Mouse (Mus musculus): ENCODE measurements around the gene Tomt. TPM values are rescaled to one million over a fixed set of nuclear protein-coding genes. Genes with fewer than 3 reads are reported as not detected.

Gene Tomt
- total and polyA plus RNA-seq, 3 experiments: 0.07 to 1.3 (median 1.1) TPM

DNA sequence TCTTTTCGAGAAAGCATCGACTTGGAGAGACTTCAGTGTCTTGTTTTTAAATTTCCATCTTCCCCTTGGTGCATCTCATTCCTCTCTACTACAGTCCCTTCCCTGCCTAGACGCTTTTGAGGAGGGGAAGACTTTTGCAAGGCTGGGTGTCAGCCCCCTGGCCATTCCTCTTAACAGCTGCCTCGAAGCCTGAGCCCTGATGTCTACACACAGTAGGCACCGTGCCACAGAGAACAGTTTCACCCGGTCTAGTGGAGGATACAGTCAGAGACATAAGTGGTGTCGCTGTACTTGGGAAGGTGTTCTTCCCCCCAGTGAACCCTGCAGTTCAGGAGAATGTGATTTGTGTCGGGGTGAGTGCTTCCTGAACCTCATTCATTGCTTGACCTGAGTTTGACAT lies 537 bp upstream of the Tomt start:
- Histone ChIP-seq H3K4me1 (ENCODE audit: control insufficient read depth in 1 of 2, insufficient read depth in 2 of 2) (peaks cover 7 to 35% of the 10 kb centered on the region in 2 experiments; a peak in 3 of 4 replicates), H3K27ac (ENCODE audit: insufficient read depth, low read depth) (no peak overlapping the region), H3K36me3 (replicated peaks in 1 of 2; ENCODE audit: control insufficient read depth in 1 of 2, insufficient read depth in 1 of 2, low read length in 1 of 2) (peaks cover 22 to 45% of the 10 kb centered on the region in 2 experiments), H3K79me2 (replicated peaks; ENCODE audit: control insufficient read depth, extremely low read depth, insufficient read depth, poor library complexity, severe bottlenecking) (peaks cover 22% of the 10 kb centered on the region), H3K27me3 (replicated peaks) (no peaks in the 10 kb centered on the region), H3K4me3 (replicated peaks in 1 of 3; ENCODE audit: low read depth in 2 of 3, low read length in 2 of 3, poor library complexity in 1 of 3) (peak overlapping the region; percentile 52 to 76 (median 75)), H3K9me3 (replicated peaks; ENCODE audit: low read length) (peaks cover 6% of the 10 kb centered on the region), H3K4me2 (ENCODE audit: insufficient read depth, low read depth, poor library complexity, severe bottlenecking) (peak overlapping the region; percentile 71), H3K9ac (ENCODE audit: insufficient read depth, low read depth) (peak overlapping the region; percentile 85)
- in situ Hi-C loops (cut with MboI; ENCODE audit: low pct_ligation_motif_present, low pct_unique_long_range_greater_than_20kb, low sequenced_read_pairs): no loop called here
- no peak for DNase-seq (ENCODE audit: extremely low read depth)
- TF ChIP-seq USF1 (IDR thresholded peaks at IDR 0.05; ENCODE audit: low read depth, low read length) (no peak), ETS1 (conservative IDR thresholded peaks at IDR 0.05; ENCODE audit: low read depth, low read length) (no peak), CHD1 (IDR thresholded peaks at IDR 0.05; ENCODE audit: low read depth, low read length) (0 out of 2 replicates have a peak, but pooled peaks have one; percentile 17), CHD2 (IDR thresholded peaks at IDR 0.05; ENCODE audit: low read length) (no peak), HCFC1 (IDR thresholded peaks at IDR 0.05; ENCODE audit: low read depth, low read length) (no peak)
- dilution Hi-C loops (cut with MboI; ENCODE audit: extremely low pct_ligation_motif_present, extremely low pct_unique_long_range_greater_than_20kb, low sequenced_read_pairs): no loop called here

DNA sequence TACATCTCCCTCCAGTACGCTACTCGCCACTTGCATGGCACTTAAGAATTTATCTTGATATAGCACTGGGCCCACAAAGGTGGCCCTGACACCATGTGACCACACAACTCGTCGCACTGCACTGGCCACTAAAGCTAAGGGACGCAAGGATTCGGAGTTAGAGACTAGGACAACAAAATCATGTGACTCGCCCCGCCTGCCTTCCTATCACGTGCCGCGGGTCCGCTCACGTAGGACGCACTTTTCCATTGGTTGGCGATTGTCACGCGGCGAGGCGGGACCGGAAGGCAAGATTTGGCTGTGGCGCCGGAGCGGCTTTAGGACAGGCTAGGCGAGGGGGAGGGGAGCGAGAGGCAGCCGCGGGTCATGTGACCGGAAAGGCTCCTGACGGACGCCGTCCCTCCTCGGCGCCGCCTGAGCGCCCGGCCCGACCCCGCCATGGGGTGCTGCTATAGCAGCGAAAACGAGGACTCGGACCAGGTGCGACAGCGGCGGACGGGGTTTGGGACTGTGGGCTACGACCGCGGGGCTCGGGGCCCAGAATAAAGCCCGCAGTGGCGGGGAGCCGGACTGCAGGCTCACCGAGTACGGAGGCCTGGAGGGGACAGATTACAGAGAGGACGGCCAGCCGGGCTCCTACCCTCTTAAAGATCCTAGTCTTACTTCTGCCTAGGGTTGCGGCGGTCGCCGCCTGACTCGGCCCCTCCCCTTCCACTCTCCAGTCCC lies 435 bp downstream of the Tomt start, which contains the start of gene Lamtor1:
Gene Lamtor1, plus strand, starts transcription at position 344 of the 726 bp plus-strand sequence.
- H3K4me3 ChIP-seq (replicated peaks in 1 of 3; ENCODE audit: low read depth in 2 of 3, low read length in 2 of 3, poor library complexity in 1 of 3): peak within 1 kb of the TSS; percentile 52 to 76 (median 75)
- peak; percentile 99 for DNase-seq (ENCODE audit: extremely low read depth)
- peak within 1 kb of the TSS; percentile 72 for H3K27ac ChIP-seq (ENCODE audit: insufficient read depth, low read depth)
- peaks cover 6% of the 10 kb centered on the region for H3K9me3 ChIP-seq (replicated peaks; ENCODE audit: low read length)
- H3K79me2 ChIP-seq (replicated peaks; ENCODE audit: control insufficient read depth, extremely low read depth, insufficient read depth, poor library complexity, severe bottlenecking): peaks cover 22% of the 10 kb centered on the region
- dilution Hi-C loops (cut with MboI; ENCODE audit: extremely low pct_ligation_motif_present, extremely low pct_unique_long_range_greater_than_20kb, low sequenced_read_pairs): no loop called here
- H3K4me1 ChIP-seq (ENCODE audit: control insufficient read depth in 1 of 2, insufficient read depth in 2 of 2): peaks cover 7 to 39% of the 10 kb centered on the region in 2 experiments; a peak in 3 of 4 replicates
- H3K4me2 ChIP-seq (ENCODE audit: insufficient read depth, low read depth, poor library complexity, severe bottlenecking): peak within 1 kb of the TSS; percentile 87
- in situ Hi-C loops (cut with MboI; ENCODE audit: low pct_ligation_motif_present, low pct_unique_long_range_greater_than_20kb, low sequenced_read_pairs): no loop called here
- peak within 1 kb of the TSS; percentile 85 for H3K9ac ChIP-seq (ENCODE audit: insufficient read depth, low read depth)
- H3K36me3 ChIP-seq (replicated peaks in 1 of 2; ENCODE audit: control insufficient read depth in 1 of 2, insufficient read depth in 1 of 2, low read length in 1 of 2): peaks cover 13 to 44% of the 10 kb centered on the region in 2 experiments
- no peaks in the 10 kb centered on the region for H3K27me3 ChIP-seq (replicated peaks)
- TF ChIP-seq E2F4 (IDR thresholded peaks at IDR 0.05; ENCODE audit: insufficient replicate concordance, low read depth, low read length) (0 out of 2 replicates have a peak, but pooled peaks have one; percentile 43), POLR2AphosphoS2 (IDR thresholded peaks at IDR 0.05; ENCODE audit: low read depth, low read length) (no peak), NELFE (IDR thresholded peaks at IDR 0.05; ENCODE audit: low read depth, low read length) (peak; percentile 82), TCF12 (IDR thresholded peaks at IDR 0.05; ENCODE audit: low read depth, low read length) (peak; percentile 86), ELF1 (IDR thresholded peaks at IDR 0.05; ENCODE audit: low read depth, low read length) (peak; percentile 93), SIN3A (IDR thresholded peaks at IDR 0.05; ENCODE audit: low read length) (peak; percentile 61), RCOR1 (conservative IDR thresholded peaks at IDR 0.05; ENCODE audit: low read depth, low read length) (0 out of 2 replicates have a peak, but pooled peaks have one; percentile 38), NRF1 (IDR thresholded peaks at IDR 0.05; ENCODE audit: low read depth, low read length) (peak; percentile 58), IRF4 (IDR thresholded peaks at IDR 0.05; ENCODE audit: low read depth, low read length) (0 out of 2 replicates have a peak, but pooled peaks have one; percentile 62), CTCF (conservative IDR thresholded peaks at IDR 0.05 in 1 of 2, IDR thresholded peaks at IDR 0.05 in 1 of 2; ENCODE audit: low read depth in 2 of 2, low read length in 2 of 2) (no peak), SMC3 (IDR thresholded peaks at IDR 0.05; ENCODE audit: low read depth, low read length) (no peak), JUND (conservative IDR thresholded peaks at IDR 0.05; ENCODE audit: low read depth, low read length) (no peak), ZNF384 (IDR thresholded peaks at IDR 0.05; ENCODE audit: low read depth, low read length) (no peak), CHD2 (IDR thresholded peaks at IDR 0.05; ENCODE audit: low read length) (peak; percentile 90), TBP (conservative IDR thresholded peaks at IDR 0.05; ENCODE audit: low read depth, low read length) (peak; percentile 76), MEF2A (IDR thresholded peaks at IDR 0.05; ENCODE audit: borderline replicate concordance, low read depth, low read length) (peak; percentile 49; the same call in 1 of the 2 replicates), UBTF (IDR thresholded peaks at IDR 0.05; ENCODE audit: low read depth, low read length) (no peak), MAZ (IDR thresholded peaks at IDR 0.05; ENCODE audit: low read depth, low read length) (peak; percentile 66; the same call in 1 of the 2 replicates), USF1 (IDR thresholded peaks at IDR 0.05; ENCODE audit: low read depth, low read length) (peak; percentile 99), GABPA (IDR thresholded peaks at IDR 0.05; ENCODE audit: insufficient replicate concordance, low read depth, low read length) (no peak; the same call in 1 of the 2 replicates), ZKSCAN1 (IDR thresholded peaks at IDR 0.05; ENCODE audit: borderline replicate concordance, low read depth, low read length) (no peak), PAX5 (IDR thresholded peaks at IDR 0.05; ENCODE audit: low read length) (no peak), ZC3H11A (IDR thresholded peaks at IDR 0.05; ENCODE audit: low read depth, low read length) (no peak), ZMIZ1 (IDR thresholded peaks at IDR 0.05; ENCODE audit: low read depth, low read length) (peak; percentile 69), EP300 (IDR thresholded peaks at IDR 0.05; ENCODE audit: low read length) (no peak; the same call in 1 of the 2 replicates), HCFC1 (IDR thresholded peaks at IDR 0.05; ENCODE audit: low read depth, low read length) (peak; percentile 83), RAD21 (IDR thresholded peaks at IDR 0.05; ENCODE audit: low read depth, low read length) (no peak), MAX (IDR thresholded peaks at IDR 0.05; ENCODE audit: low read length) (peak; percentile 99)

Measured in CH12.LX (cell line).